Mouse (Mus musculus) thymus, postnatal 4 days (tissue): ENCODE measurements at regions not wholly inside any gene's neighbourhood (a gene's known extent, or its start where the extent isn't known, plus 50 kb on each side); places are given as distances from the start of the nearest gene placed in this dataset.
A peak's percentile ranks its signal among the peaks of the same experiment; 100 is the strongest.
"Not testable (repeated sequence)": the region's sequence is repeated elsewhere in the genome, so short reads cannot be mapped to it uniquely, and the experiment has no call there.

ENCODE experiments used
- DNase-seq: peaks from one replicate; pipeline ENCODE4 v3.0.0; 2021

DNA sequence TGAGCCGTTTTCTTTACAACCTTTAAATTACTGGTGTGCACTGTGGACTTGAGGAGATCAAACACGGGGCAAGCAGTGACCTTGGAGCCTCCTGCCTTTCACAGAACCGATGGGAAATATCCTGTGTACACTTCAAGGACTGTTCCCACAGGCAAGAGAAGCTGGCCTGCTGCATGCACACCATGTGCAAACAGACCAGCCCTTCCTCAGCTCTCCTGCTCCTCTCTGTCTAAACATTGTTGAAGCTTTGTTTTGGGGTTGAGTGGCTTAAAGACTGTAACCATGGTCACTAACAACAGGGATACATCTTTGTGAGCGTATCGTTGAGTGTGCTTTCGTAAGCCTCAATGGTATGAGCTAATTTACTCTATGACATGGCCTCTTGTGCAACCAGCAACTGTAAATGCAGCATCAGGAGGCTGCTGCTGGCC lies 50.2 kb upstream of the Agps start:
- DNase-seq: no peak

DNA sequence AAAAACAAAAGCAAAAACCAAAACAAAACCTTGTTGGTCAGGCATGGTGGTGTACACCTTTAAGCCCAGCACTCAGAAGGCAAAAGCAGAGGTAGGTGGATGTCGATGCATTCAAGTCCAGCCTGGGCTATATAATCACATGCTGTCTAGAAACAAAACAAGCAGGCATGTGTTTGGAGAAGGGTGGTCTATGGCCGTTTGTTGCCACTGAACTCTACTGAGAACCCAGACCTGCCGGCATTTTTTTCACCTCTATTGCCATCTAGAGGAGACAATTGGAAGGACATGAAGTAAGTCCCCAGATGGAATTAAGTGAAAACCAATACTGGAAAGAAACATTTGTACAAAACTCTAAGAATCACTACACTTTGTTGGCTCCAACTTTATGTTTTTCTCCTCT lies 50.9 kb upstream of the Agps start:
- DNase-seq: peak; percentile 22

DNA sequence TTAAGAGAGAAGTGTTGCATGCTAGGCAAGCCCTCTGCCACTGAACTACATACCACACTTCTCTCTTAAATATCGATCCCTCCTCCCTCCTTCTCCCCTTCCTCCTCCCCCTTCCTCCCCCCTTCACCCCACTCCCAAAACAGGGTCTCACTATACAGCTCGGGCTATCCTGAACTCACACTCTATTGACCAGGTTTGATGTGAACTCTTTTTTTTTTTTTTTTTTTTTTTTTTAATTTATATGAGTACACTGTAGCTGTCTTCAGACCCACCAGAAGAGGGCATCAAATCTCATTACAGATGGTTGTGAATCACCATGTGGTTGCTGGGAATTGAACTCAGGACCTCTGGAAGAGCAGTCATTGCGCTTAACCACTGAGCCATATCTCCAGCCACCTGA lies 53.3 kb upstream of the Agps start:
- not testable (repeated sequence) for DNase-seq

DNA sequence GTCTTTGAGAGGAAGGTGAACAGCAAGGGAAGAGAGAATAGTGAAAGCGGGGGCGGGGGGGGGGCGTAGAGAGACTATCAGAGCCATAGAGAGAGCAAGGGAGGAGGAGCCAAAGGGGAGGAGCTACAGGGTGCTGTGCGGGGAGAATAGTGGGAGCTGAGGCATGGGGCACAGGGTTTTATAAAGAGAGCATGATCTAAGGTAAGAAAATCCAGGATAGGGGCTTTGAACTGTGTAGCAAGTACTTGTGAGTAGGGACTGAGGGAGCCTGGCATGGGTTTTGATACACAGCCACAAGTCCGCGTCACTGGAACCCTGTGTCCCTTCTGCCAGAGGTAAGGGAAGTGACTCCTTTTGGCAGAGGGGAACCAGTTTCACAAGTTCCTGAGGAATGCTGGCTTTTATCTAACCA lies 54.9 kb upstream of the Agps start:
- DNase-seq: peak; percentile 60

DNA sequence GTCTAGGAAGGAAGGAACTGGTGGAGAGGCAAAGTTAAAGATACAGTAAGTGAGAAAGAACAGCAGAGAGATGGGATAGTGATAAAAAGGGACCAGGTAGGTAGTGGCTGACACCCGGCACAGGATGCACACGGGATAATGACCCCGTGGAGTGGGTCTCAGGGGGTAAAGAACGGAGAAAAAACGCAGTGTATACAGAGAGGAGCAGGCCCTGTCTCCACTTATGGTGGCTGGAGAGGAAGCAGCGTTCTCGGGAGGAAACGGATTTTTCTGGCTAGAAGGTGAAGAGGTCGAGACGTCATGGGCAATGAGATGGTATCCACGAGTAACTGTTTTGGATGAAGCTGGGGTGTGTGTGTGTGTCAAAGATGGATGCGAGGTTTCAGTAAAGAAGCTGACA lies 55.4 kb upstream of the Agps start:
- no peak for DNase-seq

DNA sequence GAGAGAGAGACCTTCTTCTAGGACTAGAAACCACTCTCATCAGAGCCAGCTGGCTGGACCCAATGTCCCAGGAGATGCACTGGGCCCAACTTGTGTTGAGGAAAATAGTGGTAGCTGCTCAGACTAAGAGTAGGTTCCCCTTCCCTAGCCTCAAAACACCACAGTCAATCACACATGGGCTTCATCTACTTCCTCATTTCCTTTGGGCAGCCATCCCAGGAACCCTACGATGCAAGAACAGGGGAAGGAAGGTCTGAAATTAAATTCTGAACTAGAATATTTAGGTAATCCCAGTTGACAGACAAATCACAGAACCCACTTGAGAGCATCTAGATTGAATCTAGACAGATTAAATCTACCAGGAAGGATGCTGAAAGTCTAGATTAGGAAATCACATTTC lies 56.8 kb upstream of the Agps start:
- DNase-seq: no peak

DNA sequence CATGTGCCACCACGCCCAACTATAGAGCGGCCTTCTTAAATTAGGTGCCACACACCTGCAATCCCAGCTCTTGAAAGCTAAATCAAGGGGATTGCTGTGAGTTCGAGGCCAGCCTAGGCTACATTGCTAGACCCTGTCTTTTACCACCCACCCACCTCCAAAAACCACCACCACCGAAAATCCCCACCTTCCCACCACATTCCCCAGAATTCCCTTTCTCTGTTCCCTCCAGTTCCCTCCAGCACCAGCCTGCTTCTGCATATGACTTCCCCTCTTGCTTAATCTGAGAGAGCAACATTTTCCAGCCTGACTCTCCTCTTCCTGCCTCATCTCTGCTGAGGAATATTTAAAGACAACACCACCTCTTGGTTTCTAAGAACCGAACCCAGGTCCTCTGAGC lies 58.5 kb upstream of the Agps start:
- DNase-seq: no peak

DNA sequence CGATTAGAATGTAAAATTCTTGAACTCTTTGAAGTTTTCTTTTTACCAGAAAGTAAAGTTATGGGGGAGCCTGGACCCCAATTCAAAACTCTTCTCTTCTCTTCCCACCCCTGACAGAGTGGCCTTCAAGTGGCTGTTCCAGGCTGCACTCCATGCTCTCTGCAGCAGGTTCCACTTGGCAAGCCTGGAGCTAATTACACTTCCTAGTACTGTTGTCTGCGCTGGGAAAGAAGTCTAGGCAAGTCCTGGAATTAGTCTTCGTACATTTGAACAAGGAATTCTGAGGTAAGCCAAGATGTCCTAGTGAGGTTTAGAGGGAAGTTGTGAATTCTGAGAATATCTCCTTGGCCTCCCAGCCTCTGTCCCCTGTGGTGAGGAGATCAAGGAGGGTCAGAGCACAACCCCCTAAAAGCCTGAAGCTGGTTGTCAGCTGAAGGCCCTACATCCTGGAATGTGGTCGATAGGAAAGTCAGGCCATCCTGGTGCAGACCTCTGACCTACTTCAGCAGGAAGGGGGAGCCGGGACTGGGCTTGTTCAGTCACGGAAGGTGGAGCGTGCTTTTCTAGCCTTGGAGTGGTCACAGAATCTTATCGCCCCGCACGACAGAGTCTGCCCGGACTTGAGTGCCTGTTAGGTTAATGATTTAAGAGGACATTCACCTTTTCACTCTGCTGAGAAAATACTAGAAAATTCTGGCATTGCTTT lies 59.6 kb upstream of the Agps start:
- no peak for DNase-seq

DNA sequence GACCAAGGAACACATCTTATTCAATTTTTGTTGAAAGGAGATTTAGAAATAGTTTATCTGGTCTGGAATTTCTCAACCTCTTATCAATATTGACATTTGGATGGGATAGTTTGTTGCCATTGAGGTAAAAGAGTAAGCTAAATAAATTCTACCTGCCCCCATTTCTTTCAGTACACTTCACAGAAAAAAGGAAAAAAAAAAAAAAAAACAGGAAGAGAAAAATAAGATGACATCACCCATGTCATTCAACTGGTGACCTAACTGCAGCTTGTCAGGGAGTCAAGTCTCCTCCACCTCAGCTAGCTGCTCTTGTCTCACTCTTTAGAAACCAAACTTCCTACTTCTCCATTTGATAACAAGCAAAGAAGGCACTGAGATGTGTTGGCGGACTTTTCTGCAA lies 61.3 kb upstream of the Agps start:
- no peak for DNase-seq

DNA sequence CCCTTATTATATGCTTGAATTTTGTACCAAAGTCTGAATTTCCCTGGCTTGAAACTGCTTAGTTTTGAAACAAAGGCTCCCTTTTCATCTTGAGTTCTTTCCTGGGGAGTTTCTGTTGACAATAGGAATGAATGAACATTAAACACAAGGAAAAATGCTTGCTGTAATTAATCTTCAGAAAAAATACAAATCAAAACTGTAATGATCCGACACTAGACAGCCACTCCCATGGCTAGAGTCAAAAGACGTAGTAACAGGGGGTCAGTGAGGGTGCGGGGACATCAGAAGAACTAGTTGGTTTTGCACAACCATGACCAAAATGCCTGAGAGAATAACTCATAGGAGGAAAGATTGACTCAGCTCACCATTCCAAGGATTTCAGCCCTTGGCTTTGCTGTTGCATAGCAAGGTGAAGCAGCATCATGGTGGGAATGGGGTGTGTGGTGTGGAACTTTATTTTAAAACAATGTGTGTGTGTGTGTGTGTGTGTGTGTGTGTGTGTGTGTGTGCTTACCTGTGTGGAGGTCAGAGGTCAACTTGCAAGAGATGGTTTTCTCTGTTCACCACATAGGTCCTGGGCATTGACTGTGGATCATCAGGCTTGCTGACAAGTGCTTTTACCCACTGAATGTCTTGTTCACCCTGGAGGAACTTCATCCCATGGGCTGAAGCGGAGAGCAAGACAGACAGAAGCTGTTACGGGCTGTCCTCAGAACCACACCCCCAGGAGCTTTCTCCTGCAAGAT lies 63.2 kb upstream of the Agps start:
- DNase-seq: no peak

DNA sequence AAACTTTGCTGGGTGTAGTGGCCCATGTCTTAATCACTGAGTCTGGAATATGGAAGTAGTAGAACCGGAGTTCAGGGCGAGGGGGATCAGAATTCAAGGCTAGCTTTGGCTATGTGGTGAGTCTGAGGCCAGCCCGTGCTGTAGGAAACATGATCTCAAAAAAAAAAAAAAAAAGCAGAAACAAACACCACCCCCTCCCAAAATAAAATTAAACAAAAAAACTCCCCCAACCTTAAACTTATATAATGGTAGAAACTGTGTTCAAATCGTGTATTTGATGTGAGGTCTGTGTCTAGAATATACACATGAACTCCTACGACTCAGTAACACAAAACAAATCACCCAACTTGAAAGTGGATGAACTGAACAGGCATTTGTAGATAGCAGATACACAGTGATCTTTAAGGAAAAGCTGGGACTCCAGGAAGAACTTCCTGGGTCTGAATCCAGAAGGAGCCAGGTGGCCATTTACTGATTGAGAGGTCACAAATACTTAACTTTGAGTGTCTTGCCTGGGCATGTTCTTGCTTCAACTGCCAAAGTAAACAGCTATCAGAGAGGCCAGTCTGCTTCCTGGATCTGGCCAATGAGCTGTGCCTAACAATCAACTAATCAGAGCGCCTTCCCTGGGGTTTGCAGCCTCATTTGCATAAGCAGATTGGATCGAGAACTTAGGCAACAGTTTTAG lies 63.6 kb upstream of the Nfe2l2 start:
- no peak for DNase-seq

DNA sequence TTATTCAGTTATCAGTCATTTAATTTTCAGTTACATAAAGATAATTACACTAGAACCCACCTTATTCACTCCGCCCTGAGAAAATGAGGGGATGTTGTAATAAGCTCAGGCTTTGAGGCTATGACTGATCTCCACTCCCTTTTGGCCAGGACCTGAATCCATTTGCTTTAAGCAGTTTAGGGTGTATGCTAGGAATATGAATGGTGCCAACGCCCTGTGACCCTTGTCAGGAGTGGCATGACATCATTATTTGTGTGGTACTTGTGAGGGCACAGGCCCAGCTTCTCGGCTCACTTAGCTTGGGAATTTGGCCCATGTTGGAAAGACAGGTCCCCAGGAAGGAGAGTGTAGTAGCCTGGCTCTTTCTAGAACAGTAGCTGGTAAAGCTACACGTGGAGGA lies 61.0 kb upstream of the Nfe2l2 start:
- DNase-seq: no peak

DNA sequence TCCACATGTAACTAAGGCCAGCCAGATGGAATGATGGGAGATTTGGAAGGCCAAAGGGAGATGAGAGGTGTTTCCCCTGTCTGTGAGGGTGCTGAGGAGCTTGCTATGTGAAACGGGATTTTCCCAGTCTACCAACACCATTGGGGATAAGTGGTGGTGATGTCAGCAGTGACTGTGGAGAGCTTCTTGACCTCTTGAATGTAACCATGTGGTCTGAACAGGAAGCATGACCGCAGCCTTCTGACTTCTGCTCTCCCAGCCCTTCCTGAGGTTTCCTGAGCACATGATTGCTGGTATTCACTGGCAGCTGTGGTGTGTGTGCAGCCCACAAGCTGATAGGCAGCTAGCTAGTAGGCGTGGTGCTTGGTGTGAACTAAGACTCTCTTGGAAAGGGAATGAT lies 58.8 kb upstream of the Nfe2l2 start:
- no peak for DNase-seq

DNA sequence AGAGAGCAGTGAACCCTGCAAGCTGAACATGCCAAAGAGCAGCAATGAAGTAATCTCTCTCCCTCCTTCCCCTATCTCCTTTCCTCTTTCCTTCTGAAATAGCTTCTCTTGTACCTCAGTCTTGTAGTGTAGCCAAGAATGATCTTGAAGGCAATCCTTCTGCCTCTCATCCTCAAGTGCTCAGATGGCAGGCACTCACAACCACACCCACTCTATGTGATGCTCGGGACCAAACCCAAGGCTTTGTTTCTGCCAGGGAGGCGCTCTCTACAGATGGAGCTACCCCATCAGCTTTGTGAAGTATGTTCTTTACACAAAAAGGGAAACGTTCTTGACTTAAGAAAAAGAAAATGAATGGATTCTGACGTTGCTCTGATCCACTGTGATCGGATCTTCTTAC lies 57.6 kb upstream of the Nfe2l2 start:
- no peak for DNase-seq

DNA sequence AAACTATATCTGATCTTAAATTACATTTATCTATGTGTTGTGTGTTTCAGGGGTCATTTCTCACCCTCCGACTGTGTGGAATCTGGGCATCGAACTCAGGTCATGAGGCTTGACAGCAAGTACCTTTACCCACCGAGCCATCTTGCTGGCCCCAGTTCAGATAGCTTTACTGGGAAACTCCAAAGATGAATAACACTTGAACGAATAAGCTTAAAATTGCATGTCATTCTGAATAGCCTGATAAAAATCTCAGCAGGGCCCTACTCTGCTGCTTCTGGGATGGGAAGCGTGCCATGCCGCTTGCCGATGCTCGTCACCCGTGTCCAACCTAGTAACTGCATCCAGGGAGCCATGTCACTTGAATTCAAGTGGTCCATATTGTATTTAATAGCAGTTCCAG lies 57.2 kb upstream of the Nfe2l2 start:
- no peak for DNase-seq

DNA sequence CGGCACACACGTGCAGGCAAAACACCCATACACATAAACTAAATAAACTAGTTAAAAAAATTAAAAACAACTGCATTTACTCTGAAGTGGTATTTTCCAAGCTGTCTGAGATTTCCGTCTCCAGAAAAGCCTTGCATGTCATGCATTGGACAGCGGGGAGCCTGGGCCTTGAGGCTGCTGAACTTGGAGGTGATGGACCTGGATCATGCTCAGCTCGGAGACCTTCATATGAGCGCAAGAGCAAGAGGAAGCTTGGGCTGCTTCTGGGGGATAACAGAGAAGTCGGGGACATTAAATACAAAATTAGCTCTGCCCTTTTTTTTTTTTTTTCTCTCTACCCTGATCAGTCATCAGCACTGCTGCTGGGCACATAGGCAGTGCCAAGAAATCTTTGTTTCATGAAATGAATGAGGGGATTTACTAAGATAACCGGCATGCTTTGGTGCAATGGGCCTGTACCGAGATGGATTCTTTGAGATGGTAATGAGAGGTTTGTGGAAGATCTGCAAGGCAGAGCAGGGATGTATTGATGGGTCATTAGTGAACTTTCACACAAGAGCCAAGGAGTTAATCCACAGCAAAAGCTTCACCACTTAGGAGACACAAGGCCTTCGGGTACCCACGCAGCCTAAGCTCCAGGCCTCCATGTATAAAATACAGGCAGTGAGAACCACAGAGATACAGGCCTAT lies 54.9 kb upstream of the Nfe2l2 start:
- no peak for DNase-seq

DNA sequence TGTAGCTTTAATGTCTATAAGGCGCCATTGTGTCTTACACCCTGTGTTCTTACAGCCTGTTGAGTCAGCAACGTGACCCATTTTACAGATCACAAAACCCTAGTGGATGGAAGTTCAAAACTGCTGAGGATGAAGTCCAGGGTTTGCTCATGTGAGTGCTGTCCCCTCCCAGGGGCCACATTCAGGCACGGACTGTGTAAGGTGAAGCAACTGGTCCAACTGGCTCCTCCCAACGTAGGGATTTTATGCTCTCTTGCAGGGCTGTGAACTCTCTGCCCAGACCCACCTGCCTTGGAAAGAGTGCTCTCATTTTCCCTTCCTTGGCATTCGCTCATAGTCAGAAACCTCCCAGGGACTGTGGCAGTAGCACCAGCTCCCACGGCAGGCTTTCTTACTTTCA lies 53.8 kb upstream of the Nfe2l2 start:
- DNase-seq: no peak

DNA sequence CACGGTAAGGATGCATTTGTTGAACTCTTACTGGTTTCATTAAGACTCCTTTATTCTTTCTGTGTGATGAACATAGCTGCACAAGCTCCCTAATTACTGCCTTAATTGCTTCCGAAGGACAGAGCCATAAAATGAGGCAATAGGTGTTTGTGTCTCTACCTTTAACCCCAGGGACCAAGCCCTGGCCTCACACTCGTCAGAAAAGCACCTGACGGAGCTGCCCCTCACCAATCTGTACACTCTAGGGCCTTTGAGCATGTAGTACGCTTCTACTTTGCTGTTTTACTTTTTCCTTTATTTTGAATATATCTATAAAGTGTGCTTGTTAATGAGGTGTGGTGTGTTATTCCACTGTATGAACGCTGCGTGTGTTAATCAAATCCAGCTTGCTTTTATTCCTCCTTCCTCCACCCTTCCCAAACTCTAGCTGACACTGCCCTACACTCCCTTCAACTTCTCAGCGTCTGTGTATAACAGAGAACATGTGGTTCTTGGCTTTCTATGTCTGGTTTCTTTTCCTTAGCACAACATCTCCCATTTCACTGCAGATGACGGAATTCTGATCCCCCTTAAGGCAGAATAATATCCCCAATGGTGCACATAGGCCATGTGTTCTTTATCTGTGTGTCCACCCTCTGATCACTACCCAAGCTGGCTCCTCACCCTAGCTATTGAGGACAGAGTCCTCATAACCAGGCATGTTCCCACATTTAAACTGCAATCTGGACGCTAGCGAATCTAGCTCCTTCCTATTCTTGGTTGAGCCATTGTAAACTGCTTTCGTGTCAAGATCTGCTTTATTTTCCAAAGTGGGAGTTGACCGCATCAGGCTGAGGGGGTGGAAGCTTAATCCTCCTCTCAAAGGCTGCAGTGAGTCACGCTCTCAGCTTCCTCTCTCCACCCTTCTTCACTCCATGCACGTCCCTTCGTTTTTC lies 52.5 kb upstream of the Nfe2l2 start:
- no peak for DNase-seq

DNA sequence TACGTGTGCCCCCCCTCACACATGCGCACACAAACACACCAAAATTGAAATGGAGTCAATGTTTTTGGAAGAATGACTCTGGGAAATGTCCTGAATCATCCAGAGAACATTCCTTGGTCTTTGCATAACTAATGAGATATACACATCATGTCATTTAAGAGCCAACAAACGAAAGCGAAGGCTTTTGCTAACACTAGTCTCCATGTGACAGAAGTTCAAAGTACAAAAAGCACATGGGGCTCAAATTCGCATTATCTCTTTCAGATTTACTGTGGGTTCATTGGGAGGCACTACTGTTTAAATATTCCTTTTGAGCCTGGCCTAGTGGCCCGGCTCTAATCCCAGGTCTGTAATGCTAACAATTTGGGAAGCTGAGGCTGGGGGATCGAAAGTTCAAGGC lies 50.2 kb upstream of the Nfe2l2 start:
- DNase-seq: no peak
